Mouse (Mus musculus): ENCODE measurements around the gene 2300009A05Rik.

DNA sequence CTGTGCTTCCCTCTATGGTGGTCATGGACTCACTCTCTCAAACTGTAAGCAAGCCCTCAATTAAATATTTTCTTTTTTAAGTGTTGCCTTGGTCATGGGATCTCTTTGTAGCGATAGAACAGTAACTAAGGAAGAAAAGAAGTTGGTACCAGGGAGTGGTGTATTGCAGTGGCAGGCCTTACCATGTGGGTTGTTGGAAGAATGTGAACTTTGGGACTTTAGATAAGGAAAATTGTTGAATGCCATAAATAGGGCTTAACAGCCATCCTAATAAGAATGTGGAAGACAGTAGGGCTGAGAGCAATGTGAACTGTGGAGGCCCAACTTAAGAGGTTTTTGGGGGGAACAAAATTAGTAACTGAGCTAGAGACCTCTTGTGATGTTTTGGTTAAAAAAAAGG, 31.6 kb upstream of the 2300009A05Rik start:
- TF ChIP-seq CTCF (IDR thresholded peaks at IDR 0.05; ENCODE audit: insufficient read depth, low read length) (no peak), POLR2A (IDR thresholded peaks at IDR 0.05; ENCODE audit: borderline replicate concordance, extremely low read depth, low read depth, low read length) (no peak)
